Mouse (Mus musculus) C2C12 (cell line): ENCODE results near the gene Hacl1.

Experiments used
- CEBPB ChIP-seq: IDR thresholded peaks from one replicate; pipeline ENCODE4 v1.6.1; 2011; ENCODE audit warnings: low read depth, mild to moderate bottlenecking, control low read depth, moderate library complexity
- CTCF ChIP-seq: IDR thresholded peaks from one replicate; pipeline ENCODE4 v1.5.1; 2011; ENCODE audit not compliant: control insufficient read depth, insufficient read depth, insufficient read length
- FOSL1 ChIP-seq: IDR thresholded peaks from one replicate; pipeline ENCODE4 v1.8.0; 2011; ENCODE audit warnings: mild to moderate bottlenecking, low read length; ENCODE audit not compliant: poor library complexity, insufficient read depth, severe bottlenecking
- MAX ChIP-seq: IDR thresholded peaks from one replicate; pipeline ENCODE4 v1.6.1; 2011; ENCODE audit warnings: mild to moderate bottlenecking, control low read depth
- MYOD1 ChIP-seq: IDR thresholded peaks from one replicate; pipeline ENCODE4 v1.6.1; 2011; ENCODE audit warnings: low read depth; ENCODE audit not compliant: control insufficient read depth, insufficient read length
- MYOG ChIP-seq: IDR thresholded peaks from one replicate; pipeline ENCODE4 v1.6.1; 2011; ENCODE audit not compliant: control insufficient read depth, insufficient read length; ENCODE audit errors: extremely low read depth
- USF1 ChIP-seq: IDR thresholded peaks from one replicate; pipeline ENCODE4 v1.6.1; 2011; ENCODE audit warnings: low read depth, mild to moderate bottlenecking, control low read depth, moderate library complexity

- no peak for TF ChIP-seq CTCF
- no peak for TF ChIP-seq CEBPB
- TF ChIP-seq MYOG = no peak
- TF ChIP-seq MYOD1 = no peak
- TF ChIP-seq USF1 = no peak
- no peak for TF ChIP-seq FOSL1
- no peak for TF ChIP-seq MAX
Measured at GRCm38 (mm10) chr14:31644183-31644830, 3.2 kb upstream of the Hacl1 start.
